Mouse (Mus musculus) neural tube, embryonic 13.5 days (tissue): ENCODE data around the gene Kri1. TPM values are rescaled to one million over a fixed set of nuclear protein-coding genes. Genes with fewer than 3 reads are reported as not detected.
"Not testable (repeated sequence)": the region's sequence is repeated elsewhere in the genome, so short reads cannot be mapped to it uniquely, and the experiment has no call there.

ENCODE experiments used
- ATAC-seq: fragments of 200-750 bp; cut with Nextera tagmentation; 2 replicates; pipeline ENCODE4 v1.8.0; 2017; ENCODE audit warnings: low read depth, mild to moderate bottlenecking, moderate TSS enrichment, moderate library complexity
- H3K27ac ChIP-seq: fragments of 300-500 bp; sonication (generic); replicated peaks from 2 replicates; pipeline ENCODE4 v1.5.1; 2015; ENCODE audit warnings: moderate library complexity, mild to moderate bottlenecking, inconsistent platforms
- H3K27me3 ChIP-seq: fragments of 300-500 bp; sonication (generic); 2 replicates; pipeline ENCODE4 v1.6.1; 2015; ENCODE audit warnings: mild to moderate bottlenecking, inconsistent platforms
- H3K36me3 ChIP-seq: fragments of 300-500 bp; sonication (generic); 2 replicates; pipeline ENCODE4 v1.6.1; 2015; ENCODE audit warnings: mild to moderate bottlenecking, inconsistent platforms
- H3K4me1 ChIP-seq: fragments of 300-500 bp; sonication (generic); replicated peaks from 2 replicates; pipeline ENCODE4 v1.6.1; 2015; ENCODE audit warnings: inconsistent platforms
- H3K4me2 ChIP-seq: fragments of 300-500 bp; sonication (generic); 2 replicates; pipeline ENCODE4 v1.6.1; 2015; ENCODE audit warnings: inconsistent platforms, mild to moderate bottlenecking, moderate library complexity
- H3K4me3 ChIP-seq: fragments of 300-500 bp; sonication (generic); 2 replicates; pipeline ENCODE4 v1.5.1; 2015; ENCODE audit warnings: mild to moderate bottlenecking, inconsistent platforms
- H3K9ac ChIP-seq: fragments of 300-500 bp; sonication (generic); 2 replicates; pipeline ENCODE4 v1.6.1; 2015; ENCODE audit warnings: moderate library complexity, mild to moderate bottlenecking, inconsistent platforms
- H3K9me3 ChIP-seq: fragments of 300-500 bp; sonication (generic); 2 replicates; pipeline ENCODE4 v1.6.1; 2016; ENCODE audit warnings: inconsistent platforms
- WGBS: fragments of 180-500 bp; shearing (Covaris S2); methylation state at CpG from one replicate; pipeline ENCODE4 v1.1.7; 2015; 5-methylcytosine and 5-hydroxymethylcytosine counted together
- polyA plus RNA-seq: library from polyadenylated mRNA; unstranded; fragments of >200 nt; fragmentation: Nextera tagmentation; extraction: Ambion mirVana; gene quantifications from 2 replicates; pipeline ENCODE4 v1.2.1, GENCODE M21; 2015

Gene Kri1
- polyA plus RNA-seq, 1 experiment from 2014 or later = 15.1 TPM

- H3K9ac ChIP-seq, H3K27me3 ChIP-seq, ATAC-seq, H3K27ac ChIP-seq, H3K4me3 ChIP-seq, H3K4me2 ChIP-seq, H3K9me3 ChIP-seq: not testable (repeated sequence)
- Histone ChIP-seq H3K36me3 (peaks cover 74% of the 10 kb centered on the region), H3K4me1 (peaks cover 17% of the 10 kb centered on the region)
- WGBS = 83% methylated on average over 5 of the region's 5 CpGs
Observed at GRCm38 (mm10) chr9:21269590-21269989, 18.2 kb downstream of the Kri1 start.

GRCm38 (mm10) chr9:21268305-21268704, 19.5 kb downstream of the Kri1 start:
- Histone ChIP-seq H3K9me3 (no peaks in the 10 kb centered on the region), H3K4me1 (peaks cover 20% of the 10 kb centered on the region), H3K4me3 (no peak overlapping the region), H3K27me3 (no peaks in the 10 kb centered on the region), H3K9ac (no peak overlapping the region), H3K4me2 (no peak overlapping the region), H3K36me3 (peaks cover 61% of the 10 kb centered on the region), H3K27ac (no peak overlapping the region)
- ATAC-seq = no peak
- 95% methylated on average over 16 of the region's 16 CpGs for WGBS

DNA sequence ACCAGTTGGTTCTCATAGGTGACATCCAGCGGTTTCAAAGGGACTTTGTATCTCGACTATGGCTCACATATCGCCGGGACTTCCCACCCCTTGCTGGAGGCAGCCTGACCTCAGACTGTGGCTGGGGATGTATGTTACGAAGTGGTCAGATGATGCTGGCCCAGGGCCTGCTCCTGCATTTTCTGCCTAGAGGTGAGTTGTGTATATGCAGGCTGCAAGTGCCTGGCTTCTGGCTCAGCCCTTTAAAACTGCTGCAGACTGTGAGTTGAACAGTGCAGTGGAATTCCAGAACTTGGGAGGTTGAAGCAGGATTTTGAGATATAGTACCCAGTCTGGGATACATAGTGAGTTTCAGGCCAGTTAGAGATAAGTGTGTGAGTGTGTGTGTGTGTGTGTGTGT, 20.9 kb downstream of the Kri1 start:
- Histone ChIP-seq H3K9ac (peak overlapping the region; percentile 79), H3K9me3 (no peaks in the 10 kb centered on the region), H3K27ac (no peak overlapping the region), H3K36me3 (peaks cover 47% of the 10 kb centered on the region), H3K4me3 (no peak overlapping the region), H3K4me2 (peak overlapping the region; percentile 83), H3K4me1 (peaks cover 20% of the 10 kb centered on the region), H3K27me3 (no peaks in the 10 kb centered on the region)
- 85% methylated on average over 5 of the region's 5 CpGs for WGBS
- no peak for ATAC-seq

GRCm38 (mm10) chr9:21265611-21266010, 22.2 kb downstream of the Kri1 start:
- H3K4me2 ChIP-seq = peak overlapping the region; percentile 83
- ATAC-seq = peak; percentile 26

GRCm38 (mm10) chr9:21265000-21265561, 22.7 kb downstream of the Kri1 start, which contains the start of gene Atg4d:
Atg4d (plus strand) TSS chr9:21265293.
- peak within 1 kb of the TSS; percentile 76 for H3K4me3 ChIP-seq
- under 1% methylated on average over 49 of the region's 49 CpGs for WGBS
- peaks cover 2% of the 10 kb centered on the region; the same call in 1 of the 2 replicates for H3K27me3 ChIP-seq
- H3K9me3 ChIP-seq = no peaks in the 10 kb centered on the region
- peaks cover 29% of the 10 kb centered on the region for H3K36me3 ChIP-seq
- peak; percentile 98 for ATAC-seq
- H3K4me2 ChIP-seq = peak within 1 kb of the TSS; percentile 83
- H3K9ac ChIP-seq = peak within 1 kb of the TSS; percentile 79
- H3K4me1 ChIP-seq = peaks cover 20% of the 10 kb centered on the region
- peak within 1 kb of the TSS; percentile 80 for H3K27ac ChIP-seq

More at GRCm38 (mm10) chr9:21265611-21266010, 22.2 kb downstream of the Kri1 start:
- Histone ChIP-seq H3K27ac (peak overlapping the region; percentile 80), H3K9ac (peak overlapping the region; percentile 79), H3K9me3 (no peaks in the 10 kb centered on the region), H3K4me1 (peaks cover 20% of the 10 kb centered on the region), H3K4me3 (peak overlapping the region; percentile 76), H3K36me3 (peaks cover 34% of the 10 kb centered on the region), H3K27me3 (no peaks in the 10 kb centered on the region)
- 6% methylated on average over 11 of the region's 11 CpGs for WGBS

DNA sequence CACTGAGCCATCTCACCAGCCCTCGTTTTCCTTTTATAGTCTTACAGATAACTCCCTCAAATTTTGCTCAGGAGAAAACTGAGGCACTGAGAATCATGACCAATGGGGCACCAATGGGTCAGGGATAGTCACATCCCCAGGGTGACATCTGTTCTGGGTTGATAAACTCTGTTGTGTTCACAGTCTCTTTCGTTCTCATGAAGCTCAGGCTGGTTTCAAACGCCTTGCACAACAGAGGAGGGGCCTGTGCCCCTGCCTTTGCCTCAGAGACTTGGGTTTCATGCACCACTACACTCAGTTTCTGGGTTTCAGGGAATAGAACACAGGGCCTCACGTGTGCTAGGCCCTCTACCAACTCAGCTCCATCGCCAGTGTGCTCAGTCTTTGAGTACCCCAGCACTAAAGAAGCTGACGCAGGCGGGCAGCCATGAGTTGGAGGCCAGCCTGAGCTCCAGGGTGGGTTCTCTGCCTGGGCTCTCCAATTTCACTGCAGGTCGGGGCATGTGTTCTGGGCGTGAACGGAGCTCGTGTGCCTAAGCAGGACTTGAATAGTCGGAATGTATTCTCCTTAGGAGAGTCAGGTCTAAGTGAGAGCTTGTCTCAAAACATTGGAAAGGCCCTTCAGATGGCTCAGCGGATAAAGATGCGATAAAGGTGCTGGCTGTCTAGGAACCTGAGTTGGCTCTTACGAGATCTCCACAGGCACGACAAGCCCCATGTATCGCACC, 23.3 kb downstream of the Kri1 start:
- H3K4me3 ChIP-seq = peak overlapping the region; percentile 76
- peak overlapping the region; percentile 80 for H3K27ac ChIP-seq
- peaks cover 24% of the 10 kb centered on the region for H3K36me3 ChIP-seq
- peak overlapping the region; percentile 83 for H3K4me2 ChIP-seq
- H3K27me3 ChIP-seq = peaks cover 3% of the 10 kb centered on the region
- H3K9ac ChIP-seq = peak overlapping the region; percentile 68
- WGBS = 19% methylated on average over 17 of the region's 17 CpGs
- H3K4me1 ChIP-seq = peaks cover 20% of the 10 kb centered on the region
- peak; percentile 28 for ATAC-seq
- H3K9me3 ChIP-seq = no peaks in the 10 kb centered on the region

DNA sequence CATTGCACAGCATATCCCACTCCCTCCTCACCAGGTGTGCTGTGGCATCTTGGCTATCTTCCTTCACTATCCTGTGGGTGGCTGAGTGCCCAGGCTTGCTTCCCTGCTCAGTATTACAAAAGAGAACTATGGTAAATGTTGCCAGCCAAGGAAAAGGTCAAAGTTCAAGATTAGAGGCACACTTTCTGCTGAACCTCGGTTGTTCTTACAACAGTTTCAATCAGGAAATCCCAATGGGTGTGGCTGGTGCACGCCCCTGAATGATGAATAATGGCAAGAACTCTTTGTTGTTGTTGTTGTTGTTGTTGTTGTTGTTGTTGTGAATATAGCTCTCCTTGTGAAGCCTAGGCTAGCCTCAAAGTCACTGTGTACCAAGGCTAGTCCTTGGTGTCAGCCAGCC, 25.9 kb downstream of the Kri1 start:
- peaks cover 2% of the 10 kb centered on the region; the same call in 1 of the 2 replicates for H3K36me3 ChIP-seq
- H3K4me1 ChIP-seq = peaks cover 18% of the 10 kb centered on the region
- peaks cover 3% of the 10 kb centered on the region for H3K27me3 ChIP-seq
- no peak overlapping the region for H3K4me2 ChIP-seq
- no peak overlapping the region for H3K4me3 ChIP-seq
- no peaks in the 10 kb centered on the region for H3K9me3 ChIP-seq
- 67% methylated on average over 2 of the region's 2 CpGs for WGBS
- no peak overlapping the region for H3K27ac ChIP-seq
- H3K9ac ChIP-seq = no peak overlapping the region
- no peak for ATAC-seq

DNA sequence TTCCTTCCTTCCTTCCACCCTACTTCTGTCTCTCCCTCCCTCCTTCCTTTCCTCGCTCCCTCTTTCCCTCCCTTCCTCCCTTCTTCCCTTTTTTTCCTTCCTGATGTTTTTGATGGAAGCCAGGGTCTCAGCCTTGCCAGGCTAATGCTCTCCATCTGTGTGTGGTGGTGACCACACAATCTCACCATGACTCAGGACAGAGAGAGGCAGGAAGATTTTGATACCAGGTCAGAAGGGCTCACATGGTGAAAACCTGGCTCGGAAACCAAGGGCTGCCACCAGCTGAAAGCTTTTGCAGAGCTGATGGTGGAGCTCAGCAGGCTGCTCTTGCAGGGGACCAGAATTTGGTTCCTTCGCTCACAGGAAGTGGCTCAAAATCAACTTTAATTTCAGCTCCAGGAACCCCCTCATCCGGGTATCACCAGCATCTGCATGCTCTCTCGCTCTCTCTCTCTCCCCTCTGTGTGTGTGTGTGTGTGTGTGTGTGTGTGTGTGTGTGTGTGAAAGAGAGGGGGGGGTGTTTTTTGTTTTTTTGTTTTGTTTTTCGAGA, 27.2 kb downstream of the Kri1 start:
- H3K4me1 ChIP-seq = peaks cover 5% of the 10 kb centered on the region
- ATAC-seq = no peak
- no peak overlapping the region for H3K4me3 ChIP-seq
- no peak overlapping the region for H3K9ac ChIP-seq
- no peaks in the 10 kb centered on the region for H3K9me3 ChIP-seq
- WGBS = 79% methylated on average over 6 of the region's 6 CpGs
- H3K4me2 ChIP-seq = no peak overlapping the region
- peaks cover 3% of the 10 kb centered on the region for H3K27me3 ChIP-seq
- H3K27ac ChIP-seq = no peak overlapping the region
- no peaks in the 10 kb centered on the region for H3K36me3 ChIP-seq

DNA sequence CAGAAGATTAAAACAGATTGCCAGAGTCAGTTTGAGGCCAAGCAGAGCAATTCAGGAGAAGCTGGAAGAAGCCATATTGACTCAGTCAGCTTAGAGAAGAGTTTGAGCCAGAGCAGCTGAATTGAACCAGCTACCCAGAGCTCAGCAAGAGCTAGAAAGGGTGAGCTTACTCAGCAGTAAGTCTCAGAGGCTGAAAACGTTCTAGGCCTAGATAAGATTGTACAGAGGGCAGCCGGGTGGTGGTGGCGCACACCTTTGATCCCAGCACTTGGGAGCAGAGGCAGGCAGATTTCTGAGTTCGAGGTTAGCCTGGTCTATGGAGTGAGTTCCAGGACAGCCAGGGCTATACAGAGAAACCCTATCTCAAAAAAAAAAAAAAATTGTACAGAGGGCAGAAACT, 31.4 kb downstream of the Kri1 start:
- not testable (repeated sequence) for H3K27ac ChIP-seq, H3K4me3 ChIP-seq, H3K36me3 ChIP-seq, H3K9ac ChIP-seq, H3K4me2 ChIP-seq, H3K9me3 ChIP-seq, H3K4me1 ChIP-seq, ATAC-seq
- peaks cover 22% of the 10 kb centered on the region for H3K27me3 ChIP-seq
- 73% methylated on average over 4 of the region's 4 CpGs for WGBS

DNA sequence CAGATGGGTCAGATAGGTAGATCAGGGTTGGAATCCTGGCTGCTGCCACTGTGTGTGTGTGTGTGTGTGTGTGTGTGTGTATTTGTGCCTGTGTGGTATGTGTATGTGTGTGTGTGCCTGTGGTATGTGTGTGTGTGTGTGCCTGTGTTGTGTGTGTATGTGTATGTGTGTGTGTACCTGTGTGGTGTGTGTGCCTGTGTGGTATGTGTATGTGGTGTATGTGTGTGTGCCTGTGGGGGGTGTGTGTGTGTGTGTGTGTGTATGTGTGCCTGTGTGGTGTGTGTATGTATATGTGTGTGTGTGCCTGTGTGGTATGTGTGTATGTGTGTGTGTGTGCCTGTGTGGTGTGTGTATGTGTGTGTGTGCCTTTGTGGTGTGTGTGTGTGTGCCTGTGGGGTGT, 33.1 kb downstream of the Kri1 start:
- H3K9ac ChIP-seq = no peak overlapping the region
- H3K4me1 ChIP-seq = no peaks in the 10 kb centered on the region
- H3K27me3 ChIP-seq = peaks cover 35% of the 10 kb centered on the region
- no peak overlapping the region for H3K4me2 ChIP-seq
- no peaks in the 10 kb centered on the region for H3K9me3 ChIP-seq
- H3K4me3 ChIP-seq = no peak overlapping the region
- no peaks in the 10 kb centered on the region for H3K36me3 ChIP-seq
- H3K27ac ChIP-seq = no peak overlapping the region
- no peak for ATAC-seq

DNA sequence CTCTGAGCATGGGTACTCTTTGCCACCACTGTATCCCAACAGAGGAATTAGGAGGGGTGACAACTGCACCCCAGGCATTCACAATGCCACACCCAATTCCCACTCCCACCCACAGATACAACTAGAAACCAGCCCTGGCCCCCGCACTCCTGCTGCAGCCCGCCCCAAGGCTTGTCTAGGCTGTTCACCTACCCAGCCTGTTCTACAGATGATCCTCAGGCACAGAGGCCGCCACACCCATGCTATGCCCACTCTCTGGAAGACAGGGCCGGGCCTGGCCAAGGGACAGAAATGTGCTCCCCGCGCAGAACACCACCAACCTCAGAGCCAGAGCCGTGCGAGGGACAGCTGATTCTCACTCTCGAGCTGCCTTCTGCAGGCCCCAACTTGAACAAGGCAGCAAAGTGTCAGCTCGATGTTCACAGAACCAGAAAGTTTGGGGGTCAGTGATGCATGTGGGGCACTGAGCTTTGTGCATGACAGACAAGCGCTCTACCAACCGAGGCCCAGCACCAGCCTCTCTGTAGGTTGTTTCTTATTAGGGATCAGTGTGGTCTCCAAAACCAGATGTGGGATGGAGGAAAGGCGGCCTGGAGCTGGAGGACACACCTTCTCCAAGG, 36.5 kb downstream of the Kri1 start:
- Histone ChIP-seq H3K9me3 (no peaks in the 10 kb centered on the region), H3K4me2 (no peak overlapping the region), H3K27ac (no peak overlapping the region), H3K9ac (no peak overlapping the region), H3K27me3 (peaks cover 69% of the 10 kb centered on the region), H3K36me3 (no peaks in the 10 kb centered on the region), H3K4me1 (peaks cover 8% of the 10 kb centered on the region), H3K4me3 (no peak overlapping the region)
- ATAC-seq = no peak
- WGBS = 69% methylated on average over 13 of the region's 13 CpGs

DNA sequence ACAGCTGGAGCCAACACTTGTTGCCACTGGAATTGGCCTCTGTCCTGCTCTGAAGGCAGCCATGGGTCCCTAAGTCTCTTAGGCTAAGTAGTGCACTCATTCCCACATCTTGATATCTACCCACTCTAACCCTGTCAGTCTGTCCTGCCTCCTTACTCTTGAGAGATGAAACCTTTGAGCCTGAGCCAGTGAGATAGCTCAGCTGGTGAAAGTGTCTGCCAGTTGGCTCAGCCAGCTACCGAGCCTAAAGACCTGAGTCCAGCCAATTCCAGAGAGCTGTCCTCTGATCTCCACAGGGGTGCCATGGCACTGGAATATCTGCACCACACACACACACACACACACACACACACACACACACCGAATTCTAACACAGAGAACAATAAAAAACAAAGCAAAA, 37.3 kb downstream of the Kri1 start:
- Histone ChIP-seq H3K27ac (no peak overlapping the region), H3K9ac (no peak overlapping the region), H3K9me3 (no peaks in the 10 kb centered on the region), H3K4me1 (peaks cover 8% of the 10 kb centered on the region), H3K36me3 (no peaks in the 10 kb centered on the region), H3K27me3 (peaks cover 76% of the 10 kb centered on the region), H3K4me3 (no peak overlapping the region), H3K4me2 (no peak overlapping the region)
- ATAC-seq = no peak
- WGBS = 61% methylated on average over 2 of the region's 2 CpGs
